Mouse (Mus musculus): ENCODE measurements at regions not wholly inside any gene's neighbourhood (a gene's known extent, or its start where the extent isn't known, plus 50 kb on each side); places are given as distances from the start of the nearest gene placed in this dataset.
A peak's percentile ranks its signal among the peaks of the same experiment; 100 is the strongest.

DNA sequence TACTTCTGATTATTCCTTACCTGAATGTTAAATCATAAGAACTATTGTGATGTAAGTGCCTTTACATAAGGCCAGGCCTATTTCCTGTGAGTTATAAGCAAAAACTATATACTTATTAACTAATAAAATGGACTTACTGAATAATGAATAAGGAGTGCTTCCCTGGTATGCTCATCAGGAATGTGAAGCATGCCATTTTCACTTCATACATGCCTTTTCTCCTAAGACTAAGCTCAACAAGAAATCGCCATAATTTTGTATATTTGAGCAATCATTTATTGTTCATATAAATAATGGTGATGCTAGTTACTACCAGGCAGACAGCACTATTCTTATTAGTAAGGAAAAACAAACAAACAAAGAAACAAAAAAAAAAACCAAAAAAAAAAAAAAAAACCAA, 969.1 kb downstream of the Serpinb8 start:
- no peak overlapping the region for H3K4me2 ChIP-seq (replicated peaks)
- WGBS: 85% methylated on average over 1 of the region's 1 CpGs
- H3K27me3 ChIP-seq: no peaks in the 10 kb centered on the region
- no peaks in the 10 kb centered on the region for H3K9me3 ChIP-seq (replicated peaks)
- no peak overlapping the region for H3K27ac ChIP-seq
- H3K4me3 ChIP-seq: no peak overlapping the region
- no peak overlapping the region for H3K9ac ChIP-seq
- no peak for ATAC-seq (ENCODE audit: low FRiP score)
- no peaks in the 10 kb centered on the region for H3K36me3 ChIP-seq
- no peaks in the 10 kb centered on the region for H3K4me1 ChIP-seq

DNA sequence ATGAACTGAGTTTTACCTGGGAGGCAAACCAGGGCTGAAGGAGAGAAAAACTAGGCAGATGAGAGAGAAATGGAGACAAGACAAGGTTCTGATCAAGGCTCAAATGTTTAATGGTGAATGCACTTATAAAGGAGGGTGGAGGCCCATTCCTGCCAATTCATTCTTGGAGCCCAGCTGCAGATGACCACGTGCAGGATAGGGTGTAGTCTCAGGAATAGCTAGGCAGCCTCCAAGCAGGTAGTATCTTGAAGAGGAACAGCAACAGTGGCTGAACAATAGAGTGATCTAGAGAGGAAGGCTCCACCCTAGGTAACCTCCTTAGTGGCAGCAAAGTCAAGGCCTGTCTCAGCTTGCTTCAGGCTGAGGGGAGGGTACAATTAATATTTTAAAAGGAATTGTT, 973.2 kb downstream of the Serpinb8 start:
- ATAC-seq (ENCODE audit: low FRiP score): no peak
- Histone ChIP-seq H3K4me1 (no peaks in the 10 kb centered on the region), H3K27ac (no peak overlapping the region), H3K9me3 (replicated peaks) (no peaks in the 10 kb centered on the region), H3K27me3 (no peaks in the 10 kb centered on the region), H3K36me3 (no peaks in the 10 kb centered on the region), H3K4me3 (no peak overlapping the region), H3K4me2 (replicated peaks) (no peak overlapping the region), H3K9ac (no peak overlapping the region)
- 62% methylated on average over 1 of the region's 1 CpGs for WGBS

DNA sequence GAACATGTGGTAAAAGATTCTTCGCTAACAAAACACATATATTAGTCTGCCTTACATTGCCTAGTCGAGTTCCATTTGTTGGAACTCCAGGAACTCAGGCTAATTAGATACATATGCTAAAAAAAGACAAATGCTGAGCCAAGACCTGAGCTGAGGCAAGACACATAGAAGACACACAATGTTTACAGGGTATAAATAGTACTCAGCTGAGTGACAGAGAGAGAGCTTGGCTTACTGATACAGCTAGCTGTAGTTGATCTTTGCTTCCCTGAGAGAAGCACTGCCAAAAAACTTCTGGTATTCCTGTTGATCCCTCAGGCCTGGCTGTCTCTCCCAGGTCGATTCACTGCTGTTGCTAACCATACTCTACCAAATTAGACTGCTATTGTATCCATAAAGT, 982.2 kb downstream of the Serpinb8 start:
- Histone ChIP-seq H3K27me3 (no peaks in the 10 kb centered on the region), H3K4me3 (no peak overlapping the region), H3K36me3 (no peaks in the 10 kb centered on the region), H3K4me1 (no peaks in the 10 kb centered on the region), H3K9me3 (replicated peaks) (no peaks in the 10 kb centered on the region), H3K4me2 (replicated peaks) (no peak overlapping the region), H3K9ac (no peak overlapping the region), H3K27ac (no peak overlapping the region)
- ATAC-seq (ENCODE audit: low FRiP score): no peak
- 61% methylated on average over 3 of the region's 3 CpGs for WGBS

DNA sequence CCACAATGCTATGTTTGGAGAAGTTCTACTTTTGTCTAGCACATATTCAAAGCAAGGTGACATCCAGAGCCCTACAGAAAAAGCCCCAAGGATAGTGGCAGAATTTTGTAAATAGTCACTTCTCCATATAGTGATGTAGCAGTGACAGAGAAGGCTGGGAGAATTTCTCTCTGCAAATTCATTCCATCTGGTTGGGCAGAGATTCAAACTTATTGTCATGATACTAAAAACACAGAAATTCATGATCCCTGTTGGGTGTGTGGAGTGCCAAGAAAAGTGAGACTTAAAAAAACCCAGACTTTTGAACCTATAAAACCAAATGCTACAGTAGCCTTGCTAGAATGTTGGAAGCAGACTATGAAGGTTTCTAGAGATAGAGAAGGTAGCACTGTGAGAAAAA, 983.0 kb downstream of the Serpinb8 start:
- Histone ChIP-seq H3K9ac (no peak overlapping the region), H3K27me3 (no peaks in the 10 kb centered on the region), H3K27ac (no peak overlapping the region), H3K4me1 (no peaks in the 10 kb centered on the region), H3K4me2 (replicated peaks) (no peak overlapping the region), H3K36me3 (no peaks in the 10 kb centered on the region), H3K4me3 (no peak overlapping the region), H3K9me3 (replicated peaks) (no peaks in the 10 kb centered on the region)
- no peak for ATAC-seq (ENCODE audit: low FRiP score)

DNA sequence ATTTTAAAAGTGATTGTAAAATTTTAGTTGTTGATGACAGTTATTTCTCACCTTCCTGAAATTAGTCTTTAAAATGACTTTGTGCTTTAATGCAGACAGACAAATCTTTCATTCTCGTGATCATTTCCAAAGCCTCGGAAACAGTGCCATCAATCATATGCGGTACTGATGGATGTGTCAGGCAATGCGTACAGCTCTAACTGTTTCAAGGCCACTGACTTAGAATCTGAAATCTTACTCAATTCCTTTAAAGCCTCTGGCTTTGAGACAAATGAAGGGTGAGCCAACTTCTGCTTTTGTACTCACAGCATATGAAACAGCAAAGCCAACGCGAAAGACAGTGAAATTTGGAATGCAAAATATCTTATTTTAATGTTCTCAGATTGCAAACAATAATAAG, 987.0 kb downstream of the Serpinb8 start:
- 78% methylated on average over 6 of the region's 6 CpGs for WGBS
- no peaks in the 10 kb centered on the region for H3K9me3 ChIP-seq (replicated peaks)
- H3K36me3 ChIP-seq: no peaks in the 10 kb centered on the region
- no peak overlapping the region for H3K27ac ChIP-seq
- no peaks in the 10 kb centered on the region for H3K27me3 ChIP-seq
- no peak overlapping the region for H3K9ac ChIP-seq
- no peak for ATAC-seq (ENCODE audit: low FRiP score)
- H3K4me3 ChIP-seq: no peak overlapping the region
- no peaks in the 10 kb centered on the region for H3K4me1 ChIP-seq
- H3K4me2 ChIP-seq (replicated peaks): no peak overlapping the region

DNA sequence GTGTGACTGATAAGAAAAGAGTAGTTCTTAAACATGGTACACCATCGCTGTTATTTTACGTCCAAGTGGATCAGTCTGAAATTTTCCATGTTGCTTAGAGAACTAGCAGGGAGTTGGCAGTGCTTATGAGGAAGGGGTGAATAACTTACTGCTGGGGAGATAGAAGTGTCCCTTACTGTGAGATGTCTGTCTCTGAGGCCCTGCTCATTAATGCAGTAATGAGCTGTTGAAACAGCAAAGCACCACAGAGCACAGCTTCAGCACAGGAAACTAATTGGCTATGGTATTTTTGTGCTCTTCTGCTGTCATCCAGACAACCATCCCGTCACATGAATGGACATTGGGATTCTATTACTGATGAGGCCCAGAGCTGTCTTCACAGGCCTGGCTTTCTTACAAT, 988.0 kb downstream of the Serpinb8 start:
- Histone ChIP-seq H3K27ac (no peak overlapping the region), H3K9me3 (replicated peaks) (no peaks in the 10 kb centered on the region), H3K9ac (no peak overlapping the region), H3K4me2 (replicated peaks) (no peak overlapping the region), H3K27me3 (no peaks in the 10 kb centered on the region), H3K36me3 (no peaks in the 10 kb centered on the region), H3K4me3 (no peak overlapping the region), H3K4me1 (no peaks in the 10 kb centered on the region)
- ATAC-seq (ENCODE audit: low FRiP score): peak; percentile 46; the same call in 1 of the 2 replicates
- WGBS: 73% methylated on average over 3 of the region's 3 CpGs

DNA sequence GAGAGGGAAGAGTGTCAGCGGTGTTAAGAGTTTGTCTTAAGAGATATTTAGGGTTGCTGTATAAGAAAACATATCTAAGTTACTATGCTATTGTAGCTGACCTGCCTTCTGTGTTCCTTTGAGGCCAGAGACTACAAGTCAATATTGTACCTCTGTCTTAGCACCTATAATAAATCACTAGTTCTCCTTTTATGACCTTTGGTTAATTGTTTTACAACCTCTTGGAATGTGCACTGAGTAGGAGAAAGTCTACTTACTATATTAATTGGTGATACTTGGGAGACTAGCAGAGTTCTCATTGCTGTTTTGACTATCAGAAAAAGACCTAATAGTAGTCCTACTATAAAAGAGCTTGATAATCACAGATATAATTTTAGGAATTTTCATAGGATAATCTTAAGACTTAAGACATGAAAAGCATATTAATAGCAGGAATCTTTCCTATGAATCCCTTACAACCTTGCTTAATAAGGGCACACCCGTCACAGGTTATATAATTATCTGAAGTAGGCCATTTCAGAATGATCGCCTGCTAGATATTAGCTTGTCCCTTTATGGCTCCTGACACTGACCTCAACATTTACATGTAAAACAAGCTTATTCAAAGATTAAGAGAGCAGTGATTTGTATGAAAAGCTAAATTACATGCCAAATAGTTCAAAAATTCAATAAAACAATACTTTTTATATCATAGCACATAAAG, 1003.1 kb downstream of the Serpinb8 start:
- no peak for ATAC-seq (ENCODE audit: low FRiP score)
- H3K9me3 ChIP-seq (replicated peaks): no peaks in the 10 kb centered on the region
- WGBS: 92% methylated on average over 3 of the region's 3 CpGs
- no peaks in the 10 kb centered on the region for H3K4me1 ChIP-seq
- H3K9ac ChIP-seq: no peak overlapping the region
- H3K27ac ChIP-seq: no peak overlapping the region
- no peaks in the 10 kb centered on the region for H3K27me3 ChIP-seq
- H3K4me3 ChIP-seq: no peak overlapping the region
- H3K4me2 ChIP-seq (replicated peaks): no peak overlapping the region
- no peaks in the 10 kb centered on the region for H3K36me3 ChIP-seq

DNA sequence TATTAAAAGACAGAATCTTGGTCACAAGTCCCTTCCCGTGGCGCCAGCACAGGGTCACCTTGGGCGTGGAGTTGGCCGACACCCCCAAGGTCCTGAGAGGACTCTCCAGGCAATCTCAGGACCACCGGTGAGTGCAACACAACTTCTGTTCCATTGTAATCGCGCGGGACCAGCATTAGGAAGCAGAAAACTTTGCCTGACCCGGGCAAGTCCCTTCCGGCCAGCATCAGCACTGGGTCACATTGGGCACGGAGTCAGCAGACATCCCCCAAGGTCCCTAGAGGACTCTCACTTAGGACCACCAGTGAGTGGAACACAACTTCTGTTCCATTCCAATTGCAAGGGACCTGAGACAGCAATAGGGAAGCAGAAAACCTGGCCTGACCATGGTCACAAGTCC, 1007.3 kb downstream of the Serpinb8 start:
- Histone ChIP-seq H3K36me3 (no peaks in the 10 kb centered on the region), H3K27ac (no peak overlapping the region), H3K4me2 (replicated peaks) (no peak overlapping the region), H3K9me3 (replicated peaks) (no peaks in the 10 kb centered on the region), H3K4me1 (no peaks in the 10 kb centered on the region), H3K9ac (no peak overlapping the region), H3K4me3 (no peak overlapping the region), H3K27me3 (no peaks in the 10 kb centered on the region)
- ATAC-seq (ENCODE audit: low FRiP score): no peak
- 93% methylated on average over 11 of the region's 11 CpGs for WGBS

All from hindbrain, embryonic 12.5 days (tissue).